Mouse (Mus musculus) frontal cortex, adult (tissue): ENCODE measurements at regions not wholly inside any gene's neighbourhood (a gene's known extent, or its start where the extent isn't known, plus 50 kb on each side); places are given as distances from the start of the nearest gene placed in this dataset.

Experiments
- ATAC-seq: cut with Nextera tagmentation; 2 replicates; pipeline ENCODE4 v1.9.2; 2017; ENCODE audit warnings: mild to moderate bottlenecking, moderate library complexity, mixed read lengths; ENCODE audit not compliant: low TSS enrichment

GRCm38 (mm10) chr8:103880431-103881145 lies 220.8 kb upstream of the Cdh5 start:
- peak; percentile 62 for ATAC-seq

GRCm38 (mm10) chr8:103881146-103881486 lies 220.3 kb upstream of the Cdh5 start:
- peak; percentile 41; the same call in 1 of the 2 replicates for ATAC-seq

- ATAC-seq, result no peak
Observed at GRCm38 (mm10) chr8:103884873-103885780, 216.3 kb upstream of the Cdh5 start.

- no peak for ATAC-seq
Observed at GRCm38 (mm10) chr8:103894589-103894988, 206.8 kb upstream of the Cdh5 start.

- no peak for ATAC-seq
Observed at GRCm38 (mm10) chr8:103895132-103895531, 206.3 kb upstream of the Cdh5 start.

GRCm38 (mm10) chr8:103897463-103897862 lies 204.0 kb upstream of the Cdh5 start:
- peak; percentile 78 for ATAC-seq

GRCm38 (mm10) chr8:103902516-103902915 lies 198.9 kb upstream of the Cdh5 start:
- ATAC-seq, result no peak

- no peak for ATAC-seq
Observed at GRCm38 (mm10) chr8:103903635-103904034, 197.8 kb upstream of the Cdh5 start.

- ATAC-seq, result no peak
Observed at GRCm38 (mm10) chr8:103907662-103908061, 193.8 kb upstream of the Cdh5 start.

GRCm38 (mm10) chr8:103911287-103912015 lies 190.0 kb upstream of the Cdh5 start:
- ATAC-seq, result no peak

GRCm38 (mm10) chr8:103912983-103913926 lies 188.2 kb upstream of the Cdh5 start:
- no peak for ATAC-seq

GRCm38 (mm10) chr8:103913927-103914640 lies 187.3 kb upstream of the Cdh5 start:
- peak; percentile 90 for ATAC-seq

- ATAC-seq, result no peak
Observed at GRCm38 (mm10) chr8:103919324-103919723, 182.1 kb upstream of the Cdh5 start.

- ATAC-seq, result no peak
Observed at GRCm38 (mm10) chr8:103921621-103922020, 179.8 kb upstream of the Cdh5 start.

GRCm38 (mm10) chr8:103922746-103923145 lies 178.7 kb upstream of the Cdh5 start:
- no peak for ATAC-seq

GRCm38 (mm10) chr8:103932681-103933080 lies 168.7 kb upstream of the Cdh5 start:
- ATAC-seq, result no peak

- ATAC-seq, result no peak
Observed at GRCm38 (mm10) chr8:103936491-103936890, 164.9 kb upstream of the Cdh5 start.

GRCm38 (mm10) chr8:103938283-103939230 lies 162.9 kb upstream of the Cdh5 start:
- peak; percentile 34 for ATAC-seq

- ATAC-seq, result peak; percentile 94
Observed at GRCm38 (mm10) chr8:103940958-103941532, 160.4 kb upstream of the Cdh5 start.
